Mouse (Mus musculus): ENCODE results near the gene Radil.
A peak's percentile ranks its signal among the peaks of the same experiment; 100 is the strongest.

Radil gene

GRCm38 (mm10) chr5:142545014-142545795, 5.7 kb downstream of the Radil start:
- DNase-seq (ENCODE audit: low spot score in 2 of 2) = no peak

- no peak for DNase-seq (ENCODE audit: low spot score in 2 of 2)
Measured at GRCm38 (mm10) chr5:142537286-142537685, 13.6 kb downstream of the Radil start.

- DNase-seq (ENCODE audit: low spot score in 2 of 2) = no peak
Measured at GRCm38 (mm10) chr5:142535388-142535787, 15.5 kb downstream of the Radil start.

- no peak for DNase-seq (ENCODE audit: low spot score in 2 of 2)
Measured at GRCm38 (mm10) chr5:142529915-142530314, 21.0 kb downstream of the Radil start, which contains the start of gene Papolb. Papolb (minus strand) TSS chr5:142530076.

- no peak for DNase-seq (ENCODE audit: low spot score in 2 of 2)
Measured at GRCm38 (mm10) chr5:142524711-142525464, 26.0 kb downstream of the Radil start.

- DNase-seq (ENCODE audit: low spot score in 2 of 2) = no peak
Measured at GRCm38 (mm10) chr5:142521195-142521866, 29.6 kb downstream of the Radil start.

- no peak for DNase-seq (ENCODE audit: low spot score in 2 of 2)
Measured at GRCm38 (mm10) chr5:142520360-142520759, 30.5 kb downstream of the Radil start.

GRCm38 (mm10) chr5:142518973-142519372, 31.9 kb downstream of the Radil start:
- no peak for DNase-seq (ENCODE audit: low spot score in 2 of 2)

- no peak for DNase-seq (ENCODE audit: low spot score in 2 of 2)
Measured at GRCm38 (mm10) chr5:142512112-142512511, 38.8 kb downstream of the Radil start.

- no peak for DNase-seq (ENCODE audit: low spot score in 2 of 2)
Measured at GRCm38 (mm10) chr5:142510061-142510414, 40.9 kb downstream of the Radil start.

- no peak for DNase-seq (ENCODE audit: low spot score in 2 of 2)
Measured at GRCm38 (mm10) chr5:142509141-142510060, 41.5 kb downstream of the Radil start.

- DNase-seq (ENCODE audit: low spot score in 2 of 2) = no peak
Measured at GRCm38 (mm10) chr5:142505695-142506423, 45.0 kb downstream of the Radil start.

GRCm38 (mm10) chr5:142504175-142504574, 46.7 kb downstream of the Radil start:
- no peak for DNase-seq (ENCODE audit: low spot score in 2 of 2)

- peak; percentile 22 to 29 for DNase-seq (ENCODE audit: low spot score in 2 of 2)
Measured at GRCm38 (mm10) chr5:142502414-142502813, 48.5 kb downstream of the Radil start.

GRCm38 (mm10) chr5:142500918-142501317, 50.0 kb downstream of the Radil start:
- DNase-seq (ENCODE audit: low spot score in 2 of 2) = no peak

GRCm38 (mm10) chr5:142498964-142499363, 51.9 kb downstream of the Radil start:
- DNase-seq (ENCODE audit: low spot score in 2 of 2) = no peak

- DNase-seq (ENCODE audit: low spot score in 2 of 2) = no peak
Measured at GRCm38 (mm10) chr5:142495321-142496096, 55.4 kb downstream of the Radil start.

GRCm38 (mm10) chr5:142493307-142493706, 57.6 kb downstream of the Radil start:
- DNase-seq (ENCODE audit: low spot score in 2 of 2) = no peak

- DNase-seq (ENCODE audit: low spot score in 2 of 2) = no peak
Measured at GRCm38 (mm10) chr5:142489955-142490707, 60.8 kb downstream of the Radil start.

Data from spleen, postnatal 36 days (tissue).